Mouse (Mus musculus) CH12F3 (cell line): ENCODE data around the gene Itga1.

ENCODE experiments used
- in situ Hi-C: fragments of 300-500 bp; cut with MboI; formaldehyde crosslinking; loops from 2 replicates; pipeline ENCODE4 v1.14.3; 2020; ENCODE audit warnings: low sequenced_read_pairs

Gene Itga1

GRCm38 (mm10) chr13:115067324-115067967 lies 34.3 kb downstream of the Itga1 start:
- in situ Hi-C loops, result no loop called here

DNA sequence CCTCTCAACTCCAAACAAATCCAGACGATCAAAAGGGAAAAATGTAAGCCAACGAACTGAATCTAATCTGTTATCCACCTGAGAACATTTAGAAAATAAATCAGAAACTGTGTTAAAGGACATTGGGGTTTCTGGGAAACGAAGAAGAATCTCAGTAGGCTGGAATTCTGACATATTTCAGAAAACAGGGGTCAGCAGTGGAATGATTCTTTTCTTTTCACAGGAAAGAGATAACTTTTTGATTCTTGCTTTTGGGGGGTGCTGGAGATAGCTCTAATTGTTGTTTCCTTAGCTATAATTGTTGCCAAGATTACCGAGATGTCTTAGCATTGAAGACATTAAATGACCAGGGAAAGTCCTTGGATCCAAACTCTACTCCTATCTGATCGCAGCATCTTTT lies 44.2 kb downstream of the Itga1 start:
- in situ Hi-C loops, result no loop called here

GRCm38 (mm10) chr13:115054783-115055182 lies 47.0 kb downstream of the Itga1 start:
- in situ Hi-C loops, result no loop called here

DNA sequence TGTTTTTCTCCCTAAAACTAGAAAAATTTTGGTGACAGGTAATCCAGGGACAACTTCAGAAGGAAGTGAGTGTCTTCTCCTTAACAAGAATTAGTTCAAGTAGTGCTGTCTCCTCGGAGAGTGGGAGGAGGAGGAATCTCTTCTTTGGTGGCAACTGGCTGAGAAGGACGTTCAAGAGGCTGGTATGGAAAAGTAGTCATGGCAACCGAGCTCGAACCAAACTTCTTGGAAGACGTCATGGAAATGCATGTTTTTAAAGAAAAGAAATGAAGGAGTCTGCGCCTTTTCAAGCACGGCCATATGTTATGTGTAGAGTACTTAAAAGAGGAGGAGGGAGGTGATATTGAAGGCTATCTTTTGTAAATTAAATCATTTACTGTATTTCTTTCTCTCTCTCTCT lies 49.2 kb downstream of the Itga1 start:
- in situ Hi-C loops, result no loop called here

DNA sequence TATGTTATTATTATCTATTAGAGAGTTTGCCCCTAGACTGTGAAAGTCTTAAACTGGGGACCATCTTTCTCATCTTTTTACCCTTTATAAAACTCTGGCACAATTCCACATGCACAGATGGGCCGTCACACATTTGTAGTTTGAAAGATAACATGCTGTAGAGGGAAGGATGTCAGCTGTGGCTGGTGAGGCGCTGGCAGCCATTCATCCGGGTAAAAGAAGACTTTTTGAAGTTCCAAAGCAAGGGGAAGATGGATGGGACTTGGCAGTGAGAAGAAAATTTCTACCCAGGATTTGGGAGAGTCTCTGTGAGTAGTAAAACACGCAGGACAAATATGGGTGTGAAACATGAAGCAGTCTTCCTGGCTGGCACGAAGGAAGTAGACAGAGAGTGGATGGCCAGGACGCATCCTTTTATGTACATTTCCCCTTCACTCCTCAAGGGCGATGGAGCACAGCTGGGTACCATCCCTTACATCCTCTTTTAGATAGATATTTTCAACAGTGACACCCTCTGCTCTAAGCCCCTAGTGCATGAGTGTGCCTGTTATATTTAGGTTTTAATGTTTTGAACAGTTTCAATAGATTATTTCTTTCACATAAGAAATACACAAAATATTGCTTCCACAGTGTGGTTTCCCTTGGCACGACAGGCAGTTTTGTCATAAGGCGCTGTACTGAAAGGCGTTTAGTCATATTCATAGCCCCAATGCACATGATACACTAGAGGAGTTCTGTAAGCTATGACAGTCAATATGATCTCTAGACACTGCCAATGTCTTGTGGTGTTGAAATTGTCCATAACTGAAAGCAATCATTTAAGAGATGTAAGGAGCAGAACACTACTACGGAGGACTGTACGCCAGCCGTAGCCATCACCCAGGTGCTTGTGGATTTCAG lies 50.9 kb downstream of the Itga1 start:
- in situ Hi-C loops, result no loop called here

DNA sequence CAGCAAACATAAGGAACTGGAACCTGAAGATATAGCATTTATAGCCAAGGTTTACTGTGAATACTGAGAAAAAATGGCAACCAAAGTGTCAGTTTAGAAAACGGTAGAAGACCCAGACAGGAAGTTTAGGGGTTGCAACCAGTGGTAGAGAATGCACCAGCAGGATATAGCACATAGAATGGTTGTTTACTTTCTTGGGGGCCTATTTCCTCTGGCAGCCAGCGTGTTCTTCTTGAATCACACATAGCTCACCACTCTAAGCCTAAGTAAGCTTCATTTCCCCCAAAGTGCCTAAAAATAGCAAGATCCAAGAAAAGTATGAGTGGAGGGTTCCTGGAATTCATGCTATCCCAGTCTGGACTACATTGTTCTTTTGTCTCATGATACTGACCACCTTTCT lies 59.1 kb downstream of the Itga1 start:
- in situ Hi-C loops, result no loop called here

GRCm38 (mm10) chr13:115037304-115037703 lies 64.5 kb downstream of the Itga1 start:
- in situ Hi-C loops, result no loop called here

DNA sequence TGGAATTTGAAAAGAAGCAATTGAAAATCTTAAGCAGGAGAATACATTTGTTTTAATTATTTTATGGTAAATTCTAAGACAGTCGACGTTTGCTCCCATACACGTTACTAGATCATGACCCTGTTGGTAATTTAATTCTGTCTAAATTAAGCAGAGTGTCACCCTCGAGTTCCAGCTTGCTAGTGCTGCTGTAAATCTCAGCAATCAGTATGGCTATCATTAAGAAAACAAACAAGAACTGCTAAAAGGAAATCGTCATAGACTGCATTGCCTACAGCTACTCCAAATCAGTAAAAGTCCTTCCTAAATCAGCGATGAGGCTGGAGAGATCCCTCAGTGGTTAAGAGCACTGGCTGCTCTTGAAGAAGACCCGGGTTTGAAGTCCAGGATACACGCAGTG lies 66.4 kb downstream of the Itga1 start:
- in situ Hi-C loops, result no loop called here

GRCm38 (mm10) chr13:115033135-115033534 lies 68.6 kb downstream of the Itga1 start:
- in situ Hi-C loops, result no loop called here

GRCm38 (mm10) chr13:115031177-115032000 lies 70.4 kb downstream of the Itga1 start:
- in situ Hi-C loops, result no loop called here

- in situ Hi-C loops, result no loop called here
These were observed 76.4 kb downstream of the Itga1 start for GRCm38 (mm10) chr13:115025394-115025793.

- in situ Hi-C loops, result no loop called here
These were observed 79.5 kb downstream of the Itga1 start for GRCm38 (mm10) chr13:115022117-115022787.

DNA sequence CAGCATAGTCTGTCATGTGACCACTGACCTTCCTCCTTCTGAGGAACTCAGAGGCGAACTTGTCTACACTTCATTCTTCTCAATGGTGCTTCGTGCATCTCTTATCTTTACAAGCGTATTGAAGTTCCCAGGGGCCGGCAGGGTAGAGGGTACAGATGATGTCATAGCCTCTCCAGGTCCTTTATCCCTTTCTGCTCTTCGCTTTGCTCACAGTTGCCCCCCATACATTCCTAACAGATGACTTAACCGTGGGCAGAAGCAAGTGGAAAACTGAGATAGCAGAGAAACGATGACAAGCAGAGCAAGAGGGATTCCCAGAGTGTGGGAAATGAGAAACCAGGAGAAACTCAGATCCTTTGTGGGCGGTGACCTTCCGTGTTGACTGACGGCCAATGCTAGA lies 80.4 kb downstream of the Itga1 start:
- in situ Hi-C loops, result no loop called here

DNA sequence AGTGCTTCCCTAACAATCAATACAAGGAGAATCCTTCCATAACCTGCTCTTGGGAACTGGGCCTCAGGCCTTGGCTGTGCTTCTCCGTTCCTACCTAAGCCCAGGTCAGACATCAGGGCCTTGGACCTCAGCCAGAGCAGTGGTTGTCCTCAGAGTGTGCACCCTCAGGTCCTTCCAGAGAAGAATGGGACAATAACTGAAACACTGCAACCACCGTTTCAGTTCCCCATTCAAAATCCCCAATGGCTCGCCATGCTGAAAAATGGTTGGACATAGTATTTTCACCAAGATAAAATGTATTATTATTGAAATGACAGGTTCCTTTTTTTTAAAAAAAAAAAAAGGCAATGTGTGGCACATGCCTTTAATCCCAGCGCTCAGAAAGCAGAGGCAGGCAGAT lies 81.0 kb downstream of the Itga1 start:
- in situ Hi-C loops, result no loop called here

GRCm38 (mm10) chr13:115017545-115017944 lies 84.2 kb downstream of the Itga1 start:
- in situ Hi-C loops, result no loop called here

- in situ Hi-C loops, result no loop called here
These were observed 90.2 kb downstream of the Itga1 start for GRCm38 (mm10) chr13:115011547-115011946.

DNA sequence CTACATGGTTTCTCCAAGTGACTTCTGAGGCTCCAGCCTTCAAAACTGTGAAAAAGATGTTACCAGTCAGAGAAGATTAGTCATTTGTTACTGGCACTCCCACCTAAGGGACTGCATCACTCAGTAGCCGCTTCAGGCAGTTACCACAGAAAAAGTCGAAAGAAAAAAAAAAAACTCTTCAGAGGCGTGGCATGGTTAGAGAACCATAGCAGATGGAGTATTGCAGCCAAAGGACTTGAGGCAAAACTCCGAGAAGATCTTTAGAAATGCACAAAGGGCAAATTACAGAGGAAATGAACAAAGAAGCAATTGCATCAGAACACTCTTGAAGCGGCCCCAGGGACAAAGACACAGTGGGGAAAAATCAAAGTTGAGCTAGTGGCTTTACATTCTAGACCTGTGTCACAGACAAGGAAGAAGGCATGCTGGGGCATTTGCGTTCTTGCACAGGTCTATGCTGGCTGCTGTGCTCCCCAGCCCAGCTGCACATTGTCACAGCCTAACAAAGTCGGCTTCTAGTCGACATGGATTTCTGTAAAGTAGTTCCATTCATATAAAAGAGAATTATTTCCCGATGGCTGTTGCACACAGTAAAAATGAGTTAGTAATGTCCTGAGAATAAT lies 95.4 kb downstream of the Itga1 start:
- in situ Hi-C loops, result no loop called here

DNA sequence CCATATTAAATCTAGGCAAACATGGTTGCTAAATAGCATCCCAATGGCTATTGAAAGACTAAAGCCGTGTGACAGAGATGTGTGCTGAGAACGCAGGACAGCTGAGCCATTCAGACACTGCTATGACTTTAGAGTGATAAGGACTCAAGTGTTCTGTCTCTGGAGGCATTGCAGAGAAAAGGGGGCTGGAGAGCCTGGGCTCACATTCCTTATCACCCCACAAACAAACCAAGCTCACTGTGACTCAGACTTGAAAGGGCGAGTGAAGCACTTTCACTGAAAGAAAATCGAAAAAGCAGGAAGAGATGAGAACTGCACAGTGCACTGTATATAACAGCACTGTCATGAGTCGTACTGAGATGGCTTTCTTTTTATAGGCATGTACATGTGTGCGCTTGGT lies 96.4 kb downstream of the Itga1 start:
- in situ Hi-C loops, result no loop called here

DNA sequence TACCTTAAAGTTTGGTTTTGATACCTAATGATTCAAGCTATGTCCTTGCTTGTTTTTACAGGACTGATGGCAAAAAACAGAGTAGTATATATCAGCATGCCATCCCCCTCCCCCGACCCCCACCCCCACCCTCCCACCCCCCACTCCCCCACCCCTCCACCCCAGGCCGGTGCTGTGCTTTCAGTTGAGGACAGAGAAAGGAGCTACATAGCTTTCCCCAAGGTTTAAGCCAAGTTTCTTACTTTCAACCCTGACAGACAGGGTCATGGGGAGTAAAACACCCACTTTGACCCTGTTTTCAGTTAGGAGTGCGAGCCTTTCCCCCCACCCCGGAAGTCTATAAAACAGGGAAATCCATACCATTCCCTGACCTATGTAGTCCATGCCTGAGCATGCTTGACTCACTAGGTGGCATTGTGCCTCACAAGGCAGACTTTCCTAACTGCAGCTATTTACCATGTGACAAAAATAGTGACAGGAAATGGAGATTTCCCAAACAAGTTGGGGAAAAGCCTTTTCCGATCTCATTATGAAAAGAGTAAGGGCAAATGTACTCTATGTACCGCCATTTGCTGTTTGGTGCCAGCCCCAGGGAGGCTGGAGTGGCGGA lies 98.2 kb downstream of the Itga1 start:
- in situ Hi-C loops, result no loop called here

- in situ Hi-C loops, result no loop called here
These were observed 98.9 kb downstream of the Itga1 start for GRCm38 (mm10) chr13:115002837-115003236.
